Mouse (Mus musculus) erythroblast, embryonic 14.5 days (primary cell): ENCODE data around the gene Tceal7.

ENCODE experiments used
- GATA1 ChIP-seq: IDR thresholded peaks from 2 replicates; pipeline ENCODE4 v1.6.1; 2012; ENCODE audit warnings: low read length, inconsistent platforms, mixed read lengths
- TAL1 ChIP-seq: IDR thresholded peaks from 3 replicates; pipeline ENCODE4 v1.6.1; 2012; ENCODE audit warnings: low read length, inconsistent platforms, mixed read lengths

DNA sequence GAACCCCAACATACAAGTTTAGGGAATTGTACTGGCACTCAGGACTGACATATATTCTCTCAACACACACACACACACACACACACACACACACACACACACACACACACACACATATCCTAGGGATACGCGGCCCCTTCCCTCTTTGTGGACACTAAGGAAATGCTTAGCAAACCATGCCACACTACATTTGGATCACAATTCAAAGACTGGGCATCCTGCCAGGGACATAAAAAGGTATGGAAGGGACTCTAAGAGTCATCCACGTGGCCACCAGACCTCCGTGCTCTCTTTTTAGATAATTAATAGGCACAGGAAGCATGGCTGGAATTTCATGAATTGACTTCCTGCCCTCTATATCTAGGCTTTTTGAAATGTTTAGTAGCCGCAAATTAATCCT, 13.2 kb downstream of the Tceal7 start:
- no peak for TF ChIP-seq GATA1
- TF ChIP-seq TAL1: no peak
